Mouse (Mus musculus) forebrain, embryonic 15.5 days (tissue): ENCODE measurements at regions not wholly inside any gene's neighbourhood (a gene's known extent, or its start where the extent isn't known, plus 50 kb on each side); places are given as distances from the start of the nearest gene placed in this dataset.

Source experiments
- ATAC-seq: fragments of 200-750 bp; cut with Nextera tagmentation; replicated peaks from 2 replicates; pipeline ENCODE4 v1.8.0; 2017; ENCODE audit warnings: mild to moderate bottlenecking, moderate TSS enrichment, moderate library complexity
- H3K27ac ChIP-seq: fragments of 300-500 bp; sonication (generic); replicated peaks from 2 replicates; pipeline ENCODE4 v1.5.1; 2015; ENCODE audit warnings: mild to moderate bottlenecking, inconsistent platforms
- H3K27me3 ChIP-seq: fragments of 300-500 bp; sonication (generic); 2 replicates; pipeline ENCODE4 v1.6.1; 2015; ENCODE audit warnings: inconsistent platforms
- H3K36me3 ChIP-seq: fragments of 300-500 bp; sonication (generic); 2 replicates; pipeline ENCODE4 v1.6.1; 2015; ENCODE audit warnings: mild to moderate bottlenecking, inconsistent platforms
- H3K4me1 ChIP-seq: fragments of 300-500 bp; sonication (generic); 2 replicates; pipeline ENCODE4 v1.6.1; 2015; ENCODE audit warnings: inconsistent platforms
- H3K4me2 ChIP-seq: fragments of 300-500 bp; sonication (generic); replicated peaks from 2 replicates; pipeline ENCODE4 v1.6.1; 2015; ENCODE audit warnings: mild to moderate bottlenecking, inconsistent platforms
- H3K4me3 ChIP-seq: fragments of 300-500 bp; sonication (generic); 2 replicates; pipeline ENCODE4 v1.5.1; 2015; ENCODE audit warnings: mild to moderate bottlenecking, inconsistent platforms
- H3K9ac ChIP-seq: fragments of 300-500 bp; sonication (generic); replicated peaks from 2 replicates; pipeline ENCODE4 v1.6.1; 2015; ENCODE audit warnings: mild to moderate bottlenecking, inconsistent platforms
- H3K9me3 ChIP-seq: fragments of 300-500 bp; sonication (generic); 2 replicates; pipeline ENCODE4 v1.6.1; 2016; ENCODE audit warnings: inconsistent platforms
- WGBS: fragments of 180-500 bp; shearing (Covaris S2); methylation state at CpG from one replicate; pipeline ENCODE4 v1.1.7; 2015; ENCODE audit warnings: mixed read lengths; 5-methylcytosine and 5-hydroxymethylcytosine counted together

- Histone ChIP-seq H3K4me2 (no peak overlapping the region), H3K4me1 (no peaks in the 10 kb centered on the region), H3K27me3 (no peaks in the 10 kb centered on the region), H3K27ac (no peak overlapping the region), H3K4me3 (no peak overlapping the region), H3K9ac (no peak overlapping the region), H3K36me3 (no peaks in the 10 kb centered on the region), H3K9me3 (no peaks in the 10 kb centered on the region)
- no peak for ATAC-seq
- WGBS, result 81% methylated on average over 1 of the region's 1 CpGs
Measured at GRCm38 (mm10) chr17:60372206-60372605, 1359.0 kb upstream of the Nudt12 start.

- ATAC-seq, result no peak
- Histone ChIP-seq H3K27me3 (no peaks in the 10 kb centered on the region), H3K9me3 (no peaks in the 10 kb centered on the region), H3K27ac (no peak overlapping the region), H3K9ac (no peak overlapping the region), H3K36me3 (no peaks in the 10 kb centered on the region), H3K4me3 (no peak overlapping the region), H3K4me2 (no peak overlapping the region), H3K4me1 (no peaks in the 10 kb centered on the region)
- 85% methylated on average over 1 of the region's 1 CpGs for WGBS
Measured at GRCm38 (mm10) chr17:60355411-60355810, 1342.2 kb upstream of the Nudt12 start.

DNA sequence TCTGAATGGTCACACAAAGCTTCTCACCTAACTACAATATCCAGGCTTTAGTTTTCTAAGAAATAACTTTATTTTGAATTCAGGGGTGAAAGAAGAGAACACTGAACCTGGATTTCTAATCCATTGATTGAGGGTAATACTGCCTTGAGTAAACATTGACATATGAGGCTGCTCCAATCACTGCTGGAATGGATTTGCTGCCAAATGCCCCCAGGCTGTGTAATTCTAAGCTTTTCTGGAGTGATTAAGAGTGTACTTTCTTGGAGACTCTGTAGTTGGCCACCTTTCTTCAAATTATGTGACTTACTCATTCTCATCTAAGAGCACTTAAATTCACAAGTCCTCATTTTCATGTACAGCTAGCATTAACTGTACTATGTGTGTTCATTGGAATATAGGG lies 1331.5 kb upstream of the Nudt12 start:
- no peak for ATAC-seq
- H3K4me1 ChIP-seq, result no peaks in the 10 kb centered on the region
- H3K4me3 ChIP-seq, result no peak overlapping the region
- H3K36me3 ChIP-seq, result no peaks in the 10 kb centered on the region
- H3K4me2 ChIP-seq, result no peak overlapping the region
- no peaks in the 10 kb centered on the region for H3K9me3 ChIP-seq
- no peak overlapping the region for H3K9ac ChIP-seq
- H3K27me3 ChIP-seq, result no peaks in the 10 kb centered on the region
- no peak overlapping the region for H3K27ac ChIP-seq

DNA sequence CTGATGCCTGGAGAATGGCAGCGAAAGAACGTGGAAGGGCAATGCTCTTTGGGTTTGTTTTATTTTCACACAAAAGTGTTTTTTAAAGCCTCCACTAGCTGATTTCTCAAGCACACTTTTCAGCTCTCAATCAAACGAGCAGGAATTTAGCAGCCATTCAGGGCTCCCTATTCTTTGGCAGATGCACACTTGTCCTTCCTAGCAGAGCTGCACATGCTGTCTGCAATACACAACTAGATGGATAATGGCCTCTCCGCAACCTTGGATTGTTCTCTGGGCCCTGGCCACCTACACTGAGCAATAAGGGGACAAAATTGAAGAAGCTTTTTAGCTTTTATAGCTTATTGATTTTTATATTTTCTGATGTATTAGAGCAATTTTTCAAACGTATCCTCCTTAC lies 1324.5 kb upstream of the Nudt12 start:
- 0 out of 2 replicates have a peak, but pooled peaks have one; percentile 75 for ATAC-seq
- no peaks in the 10 kb centered on the region for H3K9me3 ChIP-seq
- WGBS, result 30% methylated on average over 5 of the region's 5 CpGs
- H3K4me1 ChIP-seq, result no peaks in the 10 kb centered on the region
- no peak overlapping the region for H3K9ac ChIP-seq
- no peaks in the 10 kb centered on the region for H3K27me3 ChIP-seq
- no peak overlapping the region for H3K27ac ChIP-seq
- H3K4me2 ChIP-seq, result no peak overlapping the region
- H3K4me3 ChIP-seq, result no peak overlapping the region
- no peaks in the 10 kb centered on the region for H3K36me3 ChIP-seq

DNA sequence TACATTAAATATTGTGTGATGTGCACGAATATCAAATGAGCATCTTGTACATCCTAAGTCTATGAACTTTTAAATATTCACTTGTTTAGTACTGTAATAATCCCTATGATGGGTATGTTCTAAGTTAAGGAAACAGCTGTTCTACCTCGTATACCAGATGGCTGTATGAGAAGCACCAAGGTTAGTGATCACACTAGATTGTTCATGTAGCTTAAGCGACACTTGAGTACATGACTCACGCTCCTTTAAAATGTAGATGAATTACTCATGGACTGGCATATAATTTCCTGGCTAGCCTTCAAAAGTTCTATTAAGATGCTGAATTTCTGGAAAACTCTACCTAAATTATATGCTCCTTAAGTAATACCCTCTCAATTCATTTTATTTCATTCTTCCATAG lies 1307.9 kb upstream of the Nudt12 start:
- 92% methylated on average over 4 of the region's 4 CpGs for WGBS
- Histone ChIP-seq H3K27me3 (no peaks in the 10 kb centered on the region), H3K9me3 (no peaks in the 10 kb centered on the region), H3K4me2 (no peak overlapping the region), H3K4me3 (no peak overlapping the region), H3K9ac (no peak overlapping the region), H3K4me1 (no peaks in the 10 kb centered on the region), H3K36me3 (no peaks in the 10 kb centered on the region), H3K27ac (no peak overlapping the region)
- no peak for ATAC-seq
